ENCODE assay signal across 8 mouse cellular contexts in genomic region chr10:80917336-80917778, GRCm38 (mm10). TPM values are rescaled to one million over a fixed set of nuclear protein-coding genes. Genes with fewer than 3 reads are reported as not detected.
DNase-seq lines count a peak whose midpoint lies in the region; ATAC-seq and TF ChIP-seq lines count a peak whose summit lies in the region.

No protein-coding gene starts in this region.

- intact Hi-C loops in left cerebral cortex, postnatal 4 days (cut with DNase I) = no loop called here

- H3K36me3 ChIP-seq in thymus, adult 2 months (ENCODE audit: control insufficient read depth, insufficient read depth, low read length) = no peaks in the 10 kb centered on the region
- no peaks in the 10 kb centered on the region; the same call in 1 of the 2 replicates for H3K36me3 ChIP-seq in intestine, postnatal 0 days (ENCODE audit: control insufficient read depth, insufficient read depth)

- TF ChIP-seq CTCF in thymus, adult 2 months (IDR thresholded peaks at IDR 0.05; ENCODE audit: borderline replicate concordance, control insufficient read depth, extremely low read depth, insufficient read depth, low read length, poor library complexity) = no peak
- no peak for TF ChIP-seq CTCF in intestine, postnatal 0 days (IDR thresholded peaks at IDR 0.05; ENCODE audit: low read depth)

- no peaks in the 10 kb centered on the region for H3K27me3 ChIP-seq in thymus, adult 2 months (ENCODE audit: control insufficient read depth, insufficient read depth, low read length)
- H3K27me3 ChIP-seq in intestine, postnatal 0 days (replicated peaks; ENCODE audit: control insufficient read depth, insufficient read depth, low read length) = no peaks in the 10 kb centered on the region

- H3K27ac ChIP-seq in thymus, adult 2 months (ENCODE audit: control insufficient read depth, insufficient read depth, low read length) = no peak overlapping the region
- H3K27ac ChIP-seq in intestine, postnatal 0 days (ENCODE audit: low read depth, low read length) = peak overlapping the region; percentile 71

- DNase-seq in thymus, adult 2 months = no peak
- no peak for DNase-seq in thymus, postnatal 36 days
- DNase-seq in embryo, embryonic 9.5 days (ENCODE audit: extremely low spot score) = peak; percentile 43
- peak; percentile 40 for DNase-seq in lung, postnatal 36 days
- DNase-seq in frontal cortex, postnatal 25 days (ENCODE audit: low spot score in 2 of 2) = no peak
- no peak for DNase-seq in Muller cell, postnatal 12 days (ENCODE audit: inconsistent ontology term)
- DNase-seq in left cerebral cortex, postnatal 4 days = no peak

- peak overlapping the region; percentile 66 for H3K9ac ChIP-seq in intestine, postnatal 0 days (ENCODE audit: low read depth, low read length)

- WGBS in thymus, adult 2 months = 7% methylated on average over 15 of the region's 15 CpGs
- 3% methylated on average over 15 of the region's 15 CpGs for WGBS in intestine, postnatal 0 days

- H3K4me3 ChIP-seq in thymus, adult 2 months (ENCODE audit: control insufficient read depth, insufficient read depth, low read length) = peak overlapping the region; percentile 88
- H3K4me3 ChIP-seq in intestine, postnatal 0 days (ENCODE audit: low read depth, low read length) = peak overlapping the region; percentile 83

- H3K9me3 ChIP-seq in intestine, postnatal 0 days (ENCODE audit: control insufficient read depth) = no peaks in the 10 kb centered on the region

- TF ChIP-seq POLR2A in thymus, adult 2 months (IDR thresholded peaks at IDR 0.05; ENCODE audit: control insufficient read depth, extremely low read depth, insufficient read depth, low read length, poor library complexity) = no peak

- peaks cover 38% of the 10 kb centered on the region for H3K4me1 ChIP-seq in thymus, adult 2 months (replicated peaks; ENCODE audit: control insufficient read depth, insufficient read depth, low read length)
- peaks cover 6% of the 10 kb centered on the region; the same call in 1 of the 2 replicates for H3K4me1 ChIP-seq in intestine, postnatal 0 days (replicated peaks; ENCODE audit: control insufficient read depth, insufficient read depth, low read length)

- ATAC-seq in intestine, postnatal 0 days = peak; percentile 46

- peak overlapping the region; percentile 93 for H3K4me2 ChIP-seq in intestine, postnatal 0 days (replicated peaks; ENCODE audit: low read depth)

RNA-seq across cellular contexts. Expression of gene Lmnb2, which starts 0.7 kb away (rescaled TPM):
- 44.2 and 52.7 TPM in 2 replicates for polyA plus RNA-seq in thymus, adult 2 months (2012; rRNA removed)
- polyA plus RNA-seq in intestine, postnatal 0 days (2015; fragmentation: Nextera tagmentation; extraction: Ambion mirVana) = 12.5 and 12.9 TPM in 2 replicates
- 10 to 100 TPM; 28.5 to 35.7 TPM for total RNA-seq in left cerebral cortex, postnatal 4 days (2021)

RNA-seq across cellular contexts. Expression of gene Gadd45b, which starts 12.5 kb away (rescaled TPM):
- 36.2 and 53.2 TPM in 2 replicates for polyA plus RNA-seq in thymus, adult 2 months (2012; rRNA removed)
- polyA plus RNA-seq in intestine, postnatal 0 days (2015; fragmentation: Nextera tagmentation; extraction: Ambion mirVana) = 19.9 and 20.1 TPM in 2 replicates
- total RNA-seq in left cerebral cortex, postnatal 4 days (2021) = 1 to 10 TPM; 5.3 to 6.2 TPM

RNA-seq across cellular contexts. Expression of gene Timm13, which starts 16.6 kb away (rescaled TPM):
- 227 and 310 TPM in 2 replicates for polyA plus RNA-seq in thymus, adult 2 months (2012; rRNA removed)
- polyA plus RNA-seq in intestine, postnatal 0 days (2015; fragmentation: Nextera tagmentation; extraction: Ambion mirVana) = 358 and 367 TPM in 2 replicates
- 100 to 1,000 TPM; 147 TPM for total RNA-seq in left cerebral cortex, postnatal 4 days (2021)

RNA-seq across cellular contexts. Expression of gene Tmprss9, which starts 45.7 kb away (rescaled TPM):
- 0.23 and 0.28 TPM in 2 replicates for polyA plus RNA-seq in thymus, adult 2 months (2012; rRNA removed)
- not detected in 2 replicates for polyA plus RNA-seq in intestine, postnatal 0 days (2015; fragmentation: Nextera tagmentation; extraction: Ambion mirVana)
- under 1 TPM; 0.12 to 0.42 TPM for total RNA-seq in left cerebral cortex, postnatal 4 days (2021)

Comparison
In these comparisons a context has a peak if more than half of its experiments do, and no peak if none do; other contexts are left out.
1. DNase-seq: peak in embryo, embryonic 9.5 days (single experiment) and lung, postnatal 36 days (single experiment); none in thymus, adult 2 months (single experiment), thymus, postnatal 36 days (0 of 2), frontal cortex, postnatal 25 days (0 of 2), Muller cell, postnatal 12 days (single experiment) and left cerebral cortex, postnatal 4 days (single experiment).